Mouse (Mus musculus) cortical plate, adult 2 months (tissue): ENCODE results near the gene Ifitm10.

Source experiments
- CTCF ChIP-seq: fragments of 200-500 bp; IDR thresholded peaks from 2 replicates; pipeline ENCODE4 v1.5.1; 2011; ENCODE audit warnings: mild to moderate bottlenecking, control low read depth, low read length; ENCODE audit not compliant: insufficient read depth; ENCODE audit errors: extremely low read depth
- POLR2A ChIP-seq: fragments of 200-500 bp; IDR thresholded peaks from 2 replicates; pipeline ENCODE4 v1.6.1; 2011; ENCODE audit warnings: mild to moderate bottlenecking, low read length, control low read depth; ENCODE audit not compliant: insufficient read depth; ENCODE audit errors: extremely low read depth

DNA sequence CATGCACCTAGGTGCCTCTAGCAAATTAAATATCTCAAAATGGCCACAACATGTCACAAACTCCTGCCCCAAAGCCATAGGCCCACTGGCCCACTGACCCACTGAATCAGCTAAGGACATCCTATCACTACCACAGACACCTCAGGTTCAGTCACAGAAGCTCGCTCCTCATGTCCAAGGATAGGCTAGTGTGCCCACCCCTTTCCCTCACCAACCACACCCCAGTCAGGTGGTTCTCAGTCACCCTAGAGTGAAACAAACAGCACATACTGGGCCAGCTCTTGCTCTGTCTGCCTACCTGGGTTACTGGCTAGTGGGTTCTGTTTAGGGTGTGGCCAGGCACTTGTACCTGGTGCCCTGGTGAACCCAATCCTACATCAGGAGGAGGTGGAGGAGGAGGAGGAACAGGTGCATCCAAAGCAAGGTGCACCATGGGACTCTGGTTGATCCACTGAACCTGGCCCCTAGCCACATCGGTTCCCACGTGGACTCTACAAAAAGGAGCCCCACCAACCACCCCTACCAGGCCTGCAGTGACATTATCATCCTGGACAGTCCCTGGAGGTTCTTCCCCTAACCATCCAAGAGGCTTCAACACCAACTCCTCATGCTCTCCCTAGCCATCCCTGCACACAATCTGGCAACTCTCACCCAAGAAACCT is 12.3 kb upstream of the Ifitm10 start:
- TF ChIP-seq CTCF (no peak), POLR2A (no peak)
